ENCODE assay signal across 10 mouse cellular contexts in genomic region chr9:115990661-115991060, GRCm38 (mm10).
DNase-seq lines count a peak whose midpoint lies in the region; TF ChIP-seq lines count a peak whose summit lies in the region.
"Had no signal": no experiment of that assay in that cellular context is flagged by ENCODE, and none has a peak within 500 bp of the region (broad histone marks: within the 10 kb centered on the region; RNA-seq: fewer than 3 reads in every experiment).

No protein-coding gene starts in this region.

- H3K27me3 ChIP-seq in ES-Bruce4 (ENCODE audit: control insufficient read depth, insufficient read depth, low read length, poor library complexity, severe bottlenecking), result no peaks in the 10 kb centered on the region

- no peak overlapping the region for H3K9ac ChIP-seq in ES-Bruce4 (ENCODE audit: low read depth, poor library complexity, severe bottlenecking)

- intact Hi-C loops in left cerebral cortex, adult 2 months (cut with DNase I), result no loop called here
- intact Hi-C loops in left cerebral cortex, postnatal 25 days (cut with DNase I), result no loop called here

- no peak for TF ChIP-seq POLR2A in ES-Bruce4 (IDR thresholded peaks at IDR 0.05; ENCODE audit: insufficient read depth, low read length)

- H3K9me3 ChIP-seq in ES-Bruce4 (replicated peaks; ENCODE audit: control insufficient read depth, insufficient read depth, low read length, poor library complexity, severe bottlenecking), result no peaks in the 10 kb centered on the region

- no peak for TF ChIP-seq EP300 in ES-Bruce4 (IDR thresholded peaks at IDR 0.05; ENCODE audit: insufficient read depth, low read depth, low read length)

- no peak overlapping the region for H3K27ac ChIP-seq in left cerebral cortex, adult 2 months
- H3K27ac ChIP-seq in ES-Bruce4 (ENCODE audit: insufficient read depth, low read length), result no peak overlapping the region

- no peak for DNase-seq in left cerebral cortex, adult 2 months (ENCODE audit: extremely low spot score in 1 of 2, low spot score in 2 of 2)
- no peak for DNase-seq in left cerebral cortex, postnatal 25 days (ENCODE audit: low spot score in 2 of 2)
- DNase-seq in A20 (ENCODE audit: low read depth, low spot score), result peak; percentile 43
- peak; percentile 34 for DNase-seq in induced T-regulatory cell, adult 2 months (ENCODE audit: low read depth)
- DNase-seq in cerebellum, postnatal 25 days, result no peak
- DNase-seq in cerebellum, adult 9-11 months, result no peak
- DNase-seq: embryo, embryonic 11 days; left cerebral cortex, postnatal 4 days; spleen, adult 18-20 months had no signal

- TF ChIP-seq CTCF in left cerebral cortex, adult 2 months (IDR thresholded peaks at IDR 0.05), result peak; percentile 38
- TF ChIP-seq CTCF in ES-Bruce4 (IDR thresholded peaks at IDR 0.05; ENCODE audit: low read depth, low read length), result peak; percentile 45

- no peaks in the 10 kb centered on the region for H3K36me3 ChIP-seq in ES-Bruce4 (ENCODE audit: control insufficient read depth, insufficient read depth, low read length, poor library complexity, severe bottlenecking)

- no peaks in the 10 kb centered on the region for H3K4me1 ChIP-seq in ES-Bruce4 (ENCODE audit: control insufficient read depth, insufficient read depth, low read length)

- H3K4me3 ChIP-seq in left cerebral cortex, adult 2 months, result no peak overlapping the region
- H3K4me3 ChIP-seq in ES-Bruce4 (ENCODE audit: low read depth, low read length), result no peak overlapping the region

Comparison
In these comparisons a context has a peak if more than half of its experiments do, and no peak if none do; other contexts are left out.
1. DNase-seq: peak in A20 (single experiment) and induced T-regulatory cell, adult 2 months (single experiment); none in left cerebral cortex, adult 2 months (0 of 2), left cerebral cortex, postnatal 25 days (0 of 2), cerebellum, postnatal 25 days (0 of 2) and cerebellum, adult 9-11 months (single experiment).